Mouse (Mus musculus) heart, embryonic 14.5 days (tissue): ENCODE results near the gene Erf. TPM values are rescaled to one million over a fixed set of nuclear protein-coding genes. Genes with fewer than 3 reads are reported as not detected.
A peak's percentile ranks its signal among the peaks of the same experiment; 100 is the strongest.

Experiments used
- ATAC-seq: fragments of 200-750 bp; cut with Nextera tagmentation; 2 replicates; pipeline ENCODE4 v1.8.0; 2017; ENCODE audit warnings: low read depth, moderate TSS enrichment; ENCODE audit not compliant: insufficient number of reproducible peaks, insufficient read depth, low FRiP score
- H3K27ac ChIP-seq, 2 experiments: fragments of 200-500 bp in 1 of 2; fragments of 300-500 bp in 1 of 2; sonication (generic) in 1 of 2; replicated peaks in 1 of 2; 2 replicates each; pipeline ENCODE4 v1.5.1; 2012 to 2014; ENCODE audit warnings: low read depth in 2 of 2, low read length in 2 of 2, control low read depth in 1 of 2, mild to moderate bottlenecking in 1 of 2, mixed read lengths in 1 of 2; ENCODE audit not compliant: control insufficient read depth in 1 of 2, insufficient read depth in 1 of 2
- H3K27me3 ChIP-seq: fragments of 300-500 bp; sonication (generic); 2 replicates; pipeline ENCODE4 v1.6.1; 2014; ENCODE audit warnings: mild to moderate bottlenecking, low read length, control low read depth; ENCODE audit not compliant: control insufficient read depth, insufficient read depth
- H3K36me3 ChIP-seq: fragments of 300-500 bp; sonication (generic); 2 replicates; pipeline ENCODE4 v1.6.1; 2014; ENCODE audit warnings: mild to moderate bottlenecking, control low read depth, low read length, mixed read lengths; ENCODE audit not compliant: control insufficient read depth, insufficient read depth
- H3K4me1 ChIP-seq, 2 experiments: fragments of 200-500 bp in 1 of 2; fragments of 300-500 bp in 1 of 2; sonication (generic) in 1 of 2; 2 replicates each; pipeline ENCODE4 v1.6.1; 2012 to 2014; ENCODE audit warnings: low read length in 2 of 2, control low read depth in 1 of 2, mixed read lengths in 1 of 2; ENCODE audit not compliant: control insufficient read depth in 2 of 2, insufficient read depth in 2 of 2
- H3K4me2 ChIP-seq: fragments of 300-500 bp; sonication (generic); 2 replicates; pipeline ENCODE4 v1.6.1; 2014; ENCODE audit warnings: mild to moderate bottlenecking, low read length
- H3K4me3 ChIP-seq, 2 experiments: fragments of 200-500 bp in 1 of 2; fragments of 300-500 bp in 1 of 2; sonication (generic) in 1 of 2; 2 replicates each; pipeline ENCODE4 v1.5.1; 2012 to 2014; ENCODE audit warnings: low read length in 2 of 2, mild to moderate bottlenecking in 2 of 2, control low read depth in 1 of 2, low read depth in 1 of 2, moderate library complexity in 1 of 2; ENCODE audit not compliant: control insufficient read depth in 1 of 2, insufficient read depth in 1 of 2
- H3K9ac ChIP-seq: fragments of 300-500 bp; sonication (generic); 2 replicates; pipeline ENCODE4 v1.6.1; 2014; ENCODE audit warnings: mild to moderate bottlenecking, low read length
- H3K9me3 ChIP-seq: fragments of 300-500 bp; sonication (generic); 2 replicates; pipeline ENCODE4 v1.6.1; 2016; ENCODE audit warnings: low read length, control low read depth; ENCODE audit not compliant: control insufficient read depth
- WGBS: fragments of 180-500 bp; shearing (Covaris S2); extraction: QIAGEN DNeasy Blood & Tissue Kit; methylation state at CpG from one replicate; pipeline ENCODE4 v1.1.7; 2014; 5-methylcytosine and 5-hydroxymethylcytosine counted together
- polyA plus RNA-seq: library from polyadenylated mRNA; unstranded; fragments of >200 nt; fragmentation: Nextera tagmentation; extraction: Ambion mirVana; gene quantifications from 2 replicates; pipeline ENCODE4 v1.2.1, GENCODE M21; 2014

The Erf gene
- 14.4 and 17.4 TPM in 2 replicates for polyA plus RNA-seq

GRCm38 (mm10) chr7:25250141-25250972 is at the start of gene Erf:
Gene Erf, minus strand, starts transcription at chr7:25250761.
- under 1% methylated on average over 61 of the region's 81 CpGs for WGBS
- Histone ChIP-seq H3K9me3 (no peaks in the 10 kb centered on the region), H3K4me2 (peak within 1 kb of the TSS; percentile 97), H3K4me3 (peak within 1 kb of the TSS; percentile 87 to 100), H3K27ac (peak within 1 kb of the TSS; percentile 88 to 98), H3K9ac (peak within 1 kb of the TSS; percentile 99), H3K36me3 (peaks cover 11% of the 10 kb centered on the region), H3K27me3 (no peaks in the 10 kb centered on the region), H3K4me1 (peaks cover 23 to 37% of the 10 kb centered on the region in 2 experiments)
- ATAC-seq, result peak; percentile 75

DNA sequence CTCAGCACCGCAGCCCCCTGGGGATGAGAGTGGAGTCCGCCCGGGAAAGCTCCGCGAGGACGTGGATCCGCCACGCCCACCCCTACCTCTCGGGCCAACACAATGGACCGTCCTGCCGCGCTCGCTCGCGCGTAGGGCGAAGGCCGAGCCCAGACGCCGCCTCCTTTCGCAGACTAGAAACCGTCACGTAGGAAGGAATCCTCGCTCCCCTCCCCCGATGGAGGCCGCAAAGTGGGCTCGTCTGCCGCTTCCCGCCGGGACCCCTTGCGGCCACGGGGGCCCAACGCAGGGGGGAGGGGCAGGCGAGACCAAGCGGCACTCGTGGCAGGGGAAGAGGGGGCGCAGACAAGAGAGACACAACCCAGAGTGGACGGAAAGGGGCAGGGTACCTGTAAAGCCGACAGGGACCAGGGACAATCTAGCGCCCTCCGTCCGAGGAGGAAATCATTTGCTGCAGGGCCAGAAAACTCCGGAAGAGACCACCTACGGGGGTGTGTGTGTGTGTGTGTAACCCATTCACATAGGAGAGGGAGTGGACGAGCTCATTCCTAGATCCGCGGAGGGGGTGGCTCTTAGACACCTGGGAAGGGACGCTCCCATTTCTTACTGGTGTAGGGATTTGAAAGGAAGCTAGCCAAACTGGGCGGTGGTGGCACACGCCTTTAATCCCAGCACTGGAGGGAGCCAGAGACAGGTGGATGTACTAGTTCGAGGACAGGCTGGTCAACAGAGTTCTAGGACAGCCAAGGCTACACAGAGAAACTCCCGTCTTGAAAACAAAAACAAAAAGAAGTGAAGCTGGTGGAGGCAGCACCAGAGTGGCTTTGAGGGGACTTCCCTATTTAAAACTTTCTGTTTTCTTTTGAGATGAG is 47.1 kb upstream of the Erf start, which contains the start of gene Pafah1b3:
TSS of gene Pafah1b3 (minus strand) at position 533 of the 872 bp plus-strand sequence.
- WGBS, result under 1% methylated on average over 52 of the region's 52 CpGs
- H3K27me3 ChIP-seq, result no peaks in the 10 kb centered on the region
- peak within 1 kb of the TSS; percentile 75 for H3K9ac ChIP-seq

GRCm38 (mm10) chr7:25296945-25297453 is 46.4 kb upstream of the Erf start:
- Histone ChIP-seq H3K36me3 (peaks cover 41% of the 10 kb centered on the region), H3K27me3 (no peaks in the 10 kb centered on the region), H3K4me2 (peak overlapping the region; percentile 92), H3K9me3 (no peaks in the 10 kb centered on the region), H3K27ac (peak overlapping the region; percentile 81 to 84), H3K9ac (peak overlapping the region; percentile 75), H3K4me1 (peaks cover 5 to 25% of the 10 kb centered on the region in 2 experiments; a peak in 3 of 4 replicates), H3K4me3 (peak overlapping the region; percentile 81 to 82)
- WGBS, result 1% methylated on average over 21 of the region's 21 CpGs
- ATAC-seq, result peak; percentile 5; the same call in 1 of the 2 replicates

More for the DNA sequence above, 47.1 kb upstream of the Erf start, which contains the start of gene Pafah1b3:
- H3K4me1 ChIP-seq, result peaks cover 5 to 25% of the 10 kb centered on the region in 2 experiments; a peak in 3 of 4 replicates
- H3K4me2 ChIP-seq, result peak within 1 kb of the TSS; percentile 92
- peak; percentile 84 for ATAC-seq
- peaks cover 34% of the 10 kb centered on the region for H3K36me3 ChIP-seq
- H3K27ac ChIP-seq, result peak within 1 kb of the TSS; percentile 81 to 84
- H3K4me3 ChIP-seq, result peak within 1 kb of the TSS; percentile 81 to 82
- H3K9me3 ChIP-seq, result no peaks in the 10 kb centered on the region

DNA sequence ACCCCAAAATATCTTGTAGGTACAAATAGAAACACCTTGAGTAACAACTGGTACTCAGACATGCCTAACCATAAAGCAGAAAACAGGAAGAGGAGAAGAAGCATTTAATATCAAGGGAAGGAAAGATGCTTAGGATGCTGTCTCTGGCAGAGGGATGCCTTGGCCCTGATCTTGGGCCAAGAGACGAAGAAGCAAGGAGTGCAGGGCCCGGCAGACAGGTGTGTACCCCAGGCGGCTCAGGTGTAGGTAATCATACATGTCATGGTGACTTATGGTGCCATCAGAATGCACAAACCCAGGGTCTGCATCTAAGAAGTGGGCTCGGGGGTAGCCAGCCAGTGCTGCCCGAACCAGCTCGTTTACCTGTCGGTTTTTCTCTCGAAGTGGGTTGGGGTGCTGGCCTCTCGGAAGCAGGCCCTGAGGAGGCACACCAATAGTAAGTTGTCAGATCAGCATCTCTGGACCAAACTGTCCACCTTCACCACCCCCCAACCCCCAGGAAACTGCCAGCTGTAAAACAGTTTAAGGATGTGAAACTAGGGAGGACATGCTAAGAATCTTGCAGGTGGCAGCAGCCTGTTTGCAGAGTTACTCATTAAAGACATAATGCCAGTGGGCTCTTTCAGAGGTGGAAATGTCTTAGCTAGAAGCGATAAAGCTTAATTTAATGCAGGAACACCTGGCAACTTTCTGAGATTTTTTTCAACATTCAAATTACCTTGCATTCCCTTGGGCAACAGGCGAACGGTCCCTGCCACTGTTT is 44.6 kb upstream of the Erf start:
- no peak overlapping the region for H3K4me3 ChIP-seq
- peaks cover 60% of the 10 kb centered on the region for H3K36me3 ChIP-seq
- H3K27ac ChIP-seq, result no peak overlapping the region
- WGBS, result 89% methylated on average over 12 of the region's 12 CpGs
- no peaks in the 10 kb centered on the region for H3K27me3 ChIP-seq
- no peak overlapping the region for H3K9ac ChIP-seq
- H3K9me3 ChIP-seq, result no peaks in the 10 kb centered on the region
- H3K4me2 ChIP-seq, result no peak overlapping the region
- peaks cover 10 to 31% of the 10 kb centered on the region in 2 experiments; a peak in 3 of 4 replicates for H3K4me1 ChIP-seq
- no peak for ATAC-seq

DNA sequence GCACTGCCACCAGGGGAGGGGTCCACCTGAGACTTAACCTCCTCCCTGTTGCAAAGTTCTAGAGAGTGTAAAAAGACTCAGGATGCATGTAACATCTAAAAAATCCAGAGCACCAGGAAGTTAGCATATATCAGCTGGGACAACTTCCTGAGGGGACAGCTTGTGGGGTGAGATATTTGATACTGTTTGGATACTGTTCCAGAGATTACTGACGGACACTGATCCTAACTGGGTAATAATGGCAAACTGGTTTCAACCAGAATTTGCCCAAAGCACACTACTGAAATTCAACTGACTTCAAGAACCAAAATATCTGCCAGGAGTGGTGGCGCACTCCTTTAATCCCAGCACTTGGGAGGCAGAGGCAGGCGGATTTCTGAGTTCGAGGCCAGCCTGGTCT is 43.9 kb upstream of the Erf start:
- ATAC-seq, result no peak
- Histone ChIP-seq H3K4me1 (peaks cover 10 to 31% of the 10 kb centered on the region in 2 experiments; a peak in 3 of 4 replicates), H3K4me2 (no peak overlapping the region), H3K27ac (0 out of 4 replicates have a peak overlapping the region, but pooled peaks of 1 of the 2 experiments have one; percentile 7), H3K4me3 (no peak overlapping the region), H3K9me3 (no peaks in the 10 kb centered on the region), H3K9ac (no peak overlapping the region), H3K27me3 (no peaks in the 10 kb centered on the region), H3K36me3 (peaks cover 66% of the 10 kb centered on the region)
- 80% methylated on average over 4 of the region's 4 CpGs for WGBS

DNA sequence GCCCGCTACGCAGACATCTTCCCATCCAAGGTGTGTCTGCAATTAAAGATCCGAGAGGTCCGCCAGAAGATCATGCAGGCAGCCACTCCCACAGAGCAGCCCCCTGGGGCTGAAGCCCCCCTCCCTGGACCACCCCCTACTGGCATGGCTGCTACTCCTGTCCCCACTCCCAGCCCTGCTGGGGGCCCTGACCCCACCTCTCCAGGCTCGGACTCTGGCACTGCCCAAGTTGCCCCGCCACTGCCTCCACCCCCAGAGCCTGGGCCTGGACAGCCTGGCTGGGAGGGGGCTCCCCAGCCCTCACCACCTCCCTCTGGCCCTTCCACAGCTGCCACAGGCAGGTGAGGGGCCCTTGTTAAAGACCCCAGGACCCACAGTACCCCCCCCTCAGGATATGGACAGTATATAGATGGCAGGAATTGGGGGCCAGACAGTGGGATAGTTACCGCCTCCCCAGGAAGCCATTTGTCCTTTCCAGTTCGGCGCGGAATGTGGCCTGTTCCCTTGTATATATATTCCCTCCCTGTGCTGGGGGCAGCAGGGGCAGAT is 42.7 kb upstream of the Erf start:
- H3K36me3 ChIP-seq, result peaks cover 78% of the 10 kb centered on the region
- 65% methylated on average over 10 of the region's 10 CpGs for WGBS
- H3K4me3 ChIP-seq, result no peak overlapping the region
- H3K9ac ChIP-seq, result no peak overlapping the region
- no peaks in the 10 kb centered on the region for H3K9me3 ChIP-seq
- 0 out of 4 replicates have a peak overlapping the region, but pooled peaks of 1 of the 2 experiments have one; percentile 30 for H3K27ac ChIP-seq
- no peak for ATAC-seq
- H3K4me1 ChIP-seq, result peaks cover 10 to 27% of the 10 kb centered on the region in 2 experiments; a peak in 3 of 4 replicates
- H3K27me3 ChIP-seq, result no peaks in the 10 kb centered on the region
- H3K4me2 ChIP-seq, result no peak overlapping the region
